Mouse (Mus musculus): ENCODE measurements around the gene Limk1.

Limk1 gene

DNA sequence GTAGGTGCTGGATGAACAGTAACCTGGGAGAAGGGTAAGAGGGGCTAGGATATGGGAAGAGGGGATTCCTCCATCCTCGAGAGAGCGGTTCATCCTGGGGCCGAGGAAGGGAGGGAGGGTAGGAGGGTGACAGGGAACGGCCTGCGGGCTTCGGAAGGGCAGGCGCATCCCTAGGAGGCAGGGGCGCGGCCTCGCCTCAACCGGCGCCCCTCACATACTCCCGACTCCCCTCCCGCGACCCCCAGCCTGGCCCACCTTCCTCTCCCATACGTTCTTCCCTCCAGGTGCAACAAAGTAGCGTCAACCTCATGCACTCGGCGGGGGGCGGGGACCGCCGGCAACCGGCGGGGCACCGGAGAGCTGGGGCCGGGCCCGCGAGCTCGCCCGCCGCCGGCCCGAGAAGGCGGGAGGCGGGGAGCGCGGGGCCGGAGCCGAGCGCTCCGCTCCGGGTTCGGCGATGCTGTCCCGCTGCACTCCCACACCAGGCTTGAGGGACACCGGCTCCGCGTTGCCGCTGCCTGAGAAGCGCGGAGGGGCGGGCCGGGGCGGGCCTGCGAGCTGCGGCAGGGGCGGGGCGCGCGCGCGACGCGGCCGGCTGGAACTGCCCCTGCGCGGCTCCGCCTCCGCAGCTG, at the start of gene Limk1:
Limk1 (minus strand) TSS at position 513 of the 632 bp plus-strand sequence.
- DNase-seq (ENCODE audit: low spot score) = no peak

GRCm38 (mm10) chr5:134734920-134735319, 46.5 kb upstream of the Limk1 start:
- DNase-seq (ENCODE audit: low spot score) = no peak

DNA sequence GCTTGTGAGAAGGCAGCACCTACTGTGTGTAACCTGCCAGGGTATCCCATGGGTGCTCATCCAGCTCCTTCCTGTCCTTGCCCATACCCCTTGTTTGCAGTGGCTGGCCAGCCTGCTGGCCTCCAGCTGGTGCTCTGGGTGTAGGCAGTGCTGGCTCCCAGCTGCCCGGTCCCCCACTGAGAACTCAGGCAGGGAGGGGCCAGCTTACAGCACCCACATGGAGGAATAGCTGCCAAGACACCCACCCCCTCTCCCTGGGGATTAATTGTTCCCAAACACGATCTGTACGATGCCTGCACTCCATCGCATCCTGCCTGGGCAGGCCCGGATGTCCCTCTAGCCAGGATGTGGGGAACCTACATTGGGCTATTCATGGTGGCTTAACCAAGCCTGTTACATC, 45.7 kb upstream of the Limk1 start:
- no peak for DNase-seq (ENCODE audit: low spot score)

- DNase-seq (ENCODE audit: low spot score) = no peak
Measured at GRCm38 (mm10) chr5:134733241-134733640, 44.8 kb upstream of the Limk1 start.

GRCm38 (mm10) chr5:134729124-134729523, 40.7 kb upstream of the Limk1 start:
- no peak for DNase-seq (ENCODE audit: low spot score)

DNA sequence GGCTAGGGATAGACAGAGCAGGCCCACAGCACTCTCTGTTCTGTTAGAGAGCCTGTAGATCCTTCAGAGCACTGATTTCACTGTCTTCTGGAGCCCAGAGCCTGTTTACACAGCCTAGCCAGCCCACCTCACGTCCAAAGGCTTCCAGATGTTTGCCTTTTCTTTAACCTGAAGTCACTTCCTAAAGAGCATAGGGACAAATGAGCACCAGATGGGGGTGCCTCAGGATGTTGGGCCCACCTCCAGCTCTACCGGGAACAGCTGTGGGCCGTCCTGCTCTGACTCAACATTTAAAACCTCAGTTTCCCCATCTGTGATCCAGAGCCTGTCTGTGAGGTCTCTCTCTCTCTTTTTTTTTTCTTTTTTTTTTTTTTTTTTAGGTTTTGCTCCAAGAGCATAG, 40.1 kb upstream of the Limk1 start:
- no peak for DNase-seq (ENCODE audit: low spot score)

DNA sequence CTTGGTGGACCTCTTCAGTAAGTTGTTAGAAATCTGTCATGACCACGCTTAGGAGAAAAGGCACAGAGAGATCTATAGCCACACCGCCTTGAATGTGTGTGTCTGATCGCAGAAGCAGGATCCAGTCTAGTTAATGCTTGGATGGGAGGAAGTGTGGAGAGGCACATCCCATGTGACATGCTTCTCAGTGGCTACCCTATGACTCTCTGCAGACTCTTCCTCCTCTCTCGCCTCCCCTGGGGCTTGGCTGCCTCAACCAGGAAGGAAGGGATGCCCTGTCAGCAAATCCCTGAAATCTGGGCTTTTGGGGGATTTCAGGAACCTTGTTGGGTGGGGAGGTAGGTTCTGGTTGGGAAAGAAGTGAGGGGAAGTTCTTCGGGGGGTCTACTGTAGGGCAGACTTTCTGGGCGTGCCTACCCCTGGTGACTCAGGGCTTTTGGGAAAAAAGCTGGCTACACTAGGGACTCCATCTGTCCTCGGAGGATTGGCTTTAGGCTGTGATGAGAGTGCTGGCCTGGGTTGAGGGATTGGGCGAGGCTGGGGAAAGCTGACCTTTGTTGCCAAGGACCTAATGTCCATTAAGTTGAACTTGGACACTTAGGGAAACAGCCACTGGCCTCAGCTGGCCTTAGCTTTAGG, 38.7 kb upstream of the Limk1 start:
- no peak for DNase-seq (ENCODE audit: low spot score)

GRCm38 (mm10) chr5:134725299-134725698, 36.9 kb upstream of the Limk1 start:
- DNase-seq (ENCODE audit: low spot score) = no peak

DNA sequence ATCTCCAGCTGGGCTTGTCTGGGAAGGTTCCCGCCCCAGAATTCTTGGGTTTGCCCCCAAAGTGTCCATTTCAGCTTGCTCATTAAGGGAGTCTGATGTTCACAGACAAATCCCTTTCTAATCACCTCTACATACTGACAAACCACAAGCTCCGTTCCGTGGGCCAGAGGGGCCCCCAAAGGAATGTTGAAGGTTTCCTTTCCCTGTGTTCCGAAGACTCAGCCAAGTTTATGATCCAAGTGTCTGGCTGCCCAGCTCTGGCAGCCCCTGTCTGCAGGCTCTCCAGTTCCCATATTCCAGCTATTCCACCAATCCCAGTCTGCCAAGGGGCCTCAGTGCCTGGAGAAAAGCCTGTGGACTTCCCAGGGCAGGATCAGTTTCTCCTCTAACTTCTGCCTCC, 31.7 kb upstream of the Limk1 start:
- no peak for DNase-seq (ENCODE audit: low spot score)

DNA sequence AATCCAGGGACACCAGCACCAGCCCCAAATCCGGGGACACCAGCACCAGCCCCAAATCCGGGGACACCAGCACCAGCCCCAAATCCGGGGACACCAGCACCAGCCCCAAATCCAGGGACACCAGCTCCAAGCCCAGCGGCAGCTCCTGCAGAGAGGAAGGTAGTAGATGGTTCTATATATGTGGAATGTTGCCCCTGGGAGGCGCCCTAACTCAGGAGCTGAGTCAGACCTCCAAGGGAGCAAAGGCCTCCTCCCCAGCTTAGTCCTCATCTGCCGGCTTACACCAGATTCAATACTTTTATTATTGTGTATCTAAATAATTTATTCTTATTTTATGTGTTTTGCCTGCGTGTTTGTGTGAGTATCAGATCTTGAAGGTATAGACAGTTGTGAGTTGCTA, 22.7 kb upstream of the Limk1 start:
- no peak for DNase-seq (ENCODE audit: low spot score)

GRCm38 (mm10) chr5:134709275-134709674, 20.9 kb upstream of the Limk1 start:
- DNase-seq (ENCODE audit: low spot score) = no peak

GRCm38 (mm10) chr5:134704157-134704556, 15.8 kb upstream of the Limk1 start:
- DNase-seq (ENCODE audit: low spot score) = peak; percentile 51

- no peak for DNase-seq (ENCODE audit: low spot score)
Measured at GRCm38 (mm10) chr5:134695539-134695938, 7.1 kb upstream of the Limk1 start.

DNA sequence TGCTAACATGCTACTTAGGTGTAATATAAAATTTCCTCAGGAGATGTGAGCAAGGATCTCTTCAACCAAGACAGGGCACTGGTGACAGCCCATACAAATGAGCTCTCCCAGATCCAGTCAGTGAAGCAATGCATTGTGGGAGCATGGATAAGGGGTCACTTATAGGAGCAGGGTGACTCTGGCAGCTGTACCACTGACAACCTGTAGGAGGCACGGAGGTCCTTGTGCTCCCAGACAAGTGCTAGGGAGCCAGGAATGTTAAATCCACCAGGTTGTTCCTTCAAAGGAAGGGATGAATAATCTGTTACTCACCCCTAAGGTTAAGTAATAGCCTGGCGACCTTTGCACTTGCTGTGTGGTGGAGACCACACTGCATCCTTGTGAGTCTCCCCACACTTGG, 6.7 kb upstream of the Limk1 start:
- no peak for DNase-seq (ENCODE audit: low spot score)

- DNase-seq (ENCODE audit: low spot score) = no peak
Measured at GRCm38 (mm10) chr5:134692704-134693103, 4.3 kb upstream of the Limk1 start.

- peak; percentile 99 for DNase-seq (ENCODE audit: low spot score)
Measured at GRCm38 (mm10) chr5:134688718-134689284, 403 bp upstream of the Limk1 start.

- DNase-seq (ENCODE audit: low spot score) = no peak
Measured at GRCm38 (mm10) chr5:134687187-134687586, 1.2 kb downstream of the Limk1 start.

GRCm38 (mm10) chr5:134686541-134686940, 1.9 kb downstream of the Limk1 start:
- no peak for DNase-seq (ENCODE audit: low spot score)

DNA sequence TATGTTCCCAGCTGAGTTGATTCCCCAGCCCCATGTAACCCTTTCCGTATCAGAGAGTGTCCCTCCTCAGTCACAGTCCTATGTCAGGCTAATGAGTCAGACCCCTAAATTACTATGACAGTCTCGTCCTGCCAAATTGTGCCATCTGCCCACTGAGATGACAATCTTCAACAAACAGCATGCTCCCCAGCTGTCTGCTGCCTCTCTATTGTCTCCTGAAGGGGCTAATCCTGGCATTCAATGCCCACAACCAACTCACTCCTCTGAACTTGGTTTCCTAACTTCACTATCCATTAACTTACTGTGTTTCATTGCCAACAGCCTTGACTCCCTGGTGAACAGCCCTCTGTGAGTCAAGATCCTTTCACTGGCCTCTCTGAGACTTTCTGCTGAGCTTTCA, 4.0 kb downstream of the Limk1 start:
- no peak for DNase-seq (ENCODE audit: low spot score)

GRCm38 (mm10) chr5:134683813-134684212, 4.6 kb downstream of the Limk1 start:
- no peak for DNase-seq (ENCODE audit: low spot score)

DNA sequence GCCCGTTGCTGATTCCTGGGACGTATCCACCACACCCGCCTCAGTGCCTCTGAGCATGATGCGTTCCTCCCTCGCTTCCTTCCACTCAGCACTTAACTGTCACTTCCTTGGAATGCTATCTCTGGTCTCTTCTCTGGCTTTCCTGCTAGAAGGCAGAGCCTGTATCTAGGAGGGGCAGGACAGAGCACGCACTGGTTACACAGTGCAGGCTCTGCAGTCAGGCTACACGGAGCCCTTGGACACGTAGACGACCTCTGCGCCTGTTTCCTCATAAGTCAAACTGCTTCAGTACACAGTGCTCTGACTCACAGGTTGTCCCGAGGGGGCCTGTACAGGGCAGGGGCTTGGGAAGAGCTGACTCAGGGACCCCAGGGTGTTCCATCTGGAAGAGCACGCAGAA, 8.2 kb downstream of the Limk1 start:
- DNase-seq (ENCODE audit: low spot score) = no peak

DNA sequence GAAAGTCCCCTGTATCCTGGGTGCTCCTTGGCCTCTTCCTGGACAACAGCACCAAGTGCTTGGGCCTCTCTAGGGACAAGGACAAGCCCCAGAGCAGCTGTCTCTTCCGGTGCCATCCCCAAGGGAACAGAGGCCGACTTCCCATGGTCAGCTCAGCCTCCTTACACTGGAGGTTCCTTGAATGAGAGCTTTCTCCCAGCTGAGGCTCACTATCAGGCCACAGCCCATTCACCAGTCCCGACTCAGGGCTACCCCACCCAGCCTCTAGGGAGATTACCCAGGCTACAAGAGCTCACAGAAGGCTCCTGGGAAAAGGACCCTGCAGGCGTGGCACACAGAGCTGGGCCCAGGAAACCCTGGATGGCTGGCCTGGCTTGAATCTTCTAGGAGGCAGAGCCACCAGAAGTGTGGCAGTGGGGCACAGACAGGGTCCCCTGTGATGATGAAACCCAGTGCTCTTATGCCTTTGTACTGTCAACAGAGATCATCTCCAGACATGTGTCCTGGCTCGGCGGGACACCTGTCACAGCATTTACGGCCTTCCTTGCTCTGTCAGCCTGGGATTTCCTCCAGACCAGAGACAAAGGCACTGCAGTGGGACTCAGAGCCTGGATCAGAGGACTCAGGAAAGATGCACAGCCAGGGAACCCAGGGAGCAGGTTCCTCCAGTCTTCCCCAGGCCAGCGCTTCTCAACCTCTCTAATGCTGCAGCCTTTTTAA, 9.4 kb downstream of the Limk1 start:
- DNase-seq (ENCODE audit: low spot score) = no peak

DNA sequence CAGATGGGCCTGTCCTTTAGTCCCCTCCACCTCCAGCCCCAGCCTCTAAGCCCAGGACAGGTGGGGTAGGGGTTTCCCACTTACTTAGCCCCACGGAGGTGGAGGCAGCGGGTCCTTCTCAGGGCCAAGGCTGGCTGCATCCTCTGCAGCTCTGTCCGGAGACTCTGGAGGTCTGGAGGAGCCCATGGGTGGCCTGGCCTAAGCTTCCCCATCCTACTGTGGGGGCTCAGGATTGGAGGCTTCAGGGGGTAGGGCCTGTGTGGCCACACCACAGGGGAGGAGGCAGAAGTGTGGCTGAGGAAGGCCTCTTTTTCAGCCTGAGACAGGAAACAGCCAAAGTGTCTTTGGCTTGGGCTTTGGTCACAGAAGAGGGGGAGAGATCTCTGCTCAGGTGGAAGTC, 10.4 kb downstream of the Limk1 start:
- DNase-seq (ENCODE audit: low spot score) = no peak

Data from left cerebral cortex, adult 11 months (tissue).